Mouse (Mus musculus): Measurements from ENCODE around the gene Ddx54. TPM values are rescaled to one million over a fixed set of nuclear protein-coding genes. Genes with fewer than 3 reads are reported as not detected.

The Ddx54 gene
- polyA plus RNA-seq, 1 experiment from 2014 or later: 29.8 TPM

- Histone ChIP-seq H3K27ac (no peak overlapping the region), H3K36me3 (replicated peaks; ENCODE audit: control insufficient read depth, insufficient read depth) (peaks cover 20% of the 10 kb centered on the region), H3K9me3 (ENCODE audit: control insufficient read depth, low read length) (no peaks in the 10 kb centered on the region), H3K9ac (no peak overlapping the region), H3K27me3 (ENCODE audit: control insufficient read depth, insufficient read depth, low read length) (peaks cover 5% of the 10 kb centered on the region; the same call in 1 of the 2 replicates), H3K4me3 (replicated peaks; ENCODE audit: low read length) (no peak overlapping the region), H3K4me1 (replicated peaks; ENCODE audit: control insufficient read depth, insufficient read depth, low read length) (peaks cover 15% of the 10 kb centered on the region), H3K4me2 (replicated peaks) (no peak overlapping the region)
- WGBS: 26% methylated on average over 2 of the region's 2 CpGs
- ATAC-seq (ENCODE audit: low FRiP score): no peak
- DNase-seq (ENCODE audit: low spot score): no peak
Observed at GRCm38 (mm10) chr5:120677516-120677915, 65.0 kb downstream of the Ddx54 start.

Other genes starting within 250 kb of the Ddx54 start
- 20.4 and 23.1 TPM in 2 replicates for gene Lhx5, start 181.0 kb upstream of the Ddx54 start, polyA plus RNA-seq (2014; fragmentation: Nextera tagmentation; extraction: Ambion mirVana)
- 6.1 and 7.7 TPM in 2 replicates for gene Sdsl, start 139.9 kb upstream of the Ddx54 start, polyA plus RNA-seq (2014; fragmentation: Nextera tagmentation; extraction: Ambion mirVana)
- not detected in 2 replicates for gene Sds, start 136.2 kb upstream of the Ddx54 start, polyA plus RNA-seq (2014; fragmentation: Nextera tagmentation; extraction: Ambion mirVana)
- gene Plbd2, start 109.1 kb upstream of the Ddx54 start, polyA plus RNA-seq (2014; fragmentation: Nextera tagmentation; extraction: Ambion mirVana): 26.8 and 28.8 TPM in 2 replicates
- 1.3 and 1.4 TPM in 2 replicates for gene Slc8b1, start 101.6 kb upstream of the Ddx54 start, polyA plus RNA-seq (2014; fragmentation: Nextera tagmentation; extraction: Ambion mirVana)
- gene Tpcn1, start 24.1 kb upstream of the Ddx54 start, polyA plus RNA-seq (2014; fragmentation: Nextera tagmentation; extraction: Ambion mirVana): 13.4 and 15.7 TPM in 2 replicates
- 1.5 and 1.9 TPM in 2 replicates for gene Iqcd, start 23.7 kb upstream of the Ddx54 start, polyA plus RNA-seq (2014; fragmentation: Nextera tagmentation; extraction: Ambion mirVana)
- 20.1 and 20.6 TPM in 2 replicates for gene Rita1, start 150 bp upstream of the Ddx54 start, polyA plus RNA-seq (2014; fragmentation: Nextera tagmentation; extraction: Ambion mirVana)
- 0.53 and 1.1 TPM in 2 replicates for gene Cfap73, start 21.5 kb downstream of the Ddx54 start, polyA plus RNA-seq (2014; fragmentation: Nextera tagmentation; extraction: Ambion mirVana)
- gene Rasal1, start 36.1 kb downstream of the Ddx54 start, polyA plus RNA-seq (2014; fragmentation: Nextera tagmentation; extraction: Ambion mirVana): 0.31 and 0.74 TPM in 2 replicates
- 53.9 and 64.1 TPM in 2 replicates for gene Dtx1, start 99.2 kb downstream of the Ddx54 start, polyA plus RNA-seq (2014; fragmentation: Nextera tagmentation; extraction: Ambion mirVana)
- 0.16 and 0.32 TPM in 2 replicates for gene Oas2, start 137.1 kb downstream of the Ddx54 start, polyA plus RNA-seq (2014; fragmentation: Nextera tagmentation; extraction: Ambion mirVana)
- gene Oas3, start 164.9 kb downstream of the Ddx54 start, polyA plus RNA-seq (2014; fragmentation: Nextera tagmentation; extraction: Ambion mirVana): 0.46 and 0.95 TPM in 2 replicates
- gene Oas1e, start 182.8 kb downstream of the Ddx54 start, polyA plus RNA-seq (2014; fragmentation: Nextera tagmentation; extraction: Ambion mirVana): 0.24 and 0.35 TPM in 2 replicates
- gene Oas1c, start 199.8 kb downstream of the Ddx54 start, polyA plus RNA-seq (2014; fragmentation: Nextera tagmentation; extraction: Ambion mirVana): 0.40 and 0.64 TPM in 2 replicates
- not detected in 2 replicates for gene Oas1f, start 234.6 kb downstream of the Ddx54 start, polyA plus RNA-seq (2014; fragmentation: Nextera tagmentation; extraction: Ambion mirVana)
- gene Oas1h, start 248.7 kb downstream of the Ddx54 start, polyA plus RNA-seq (2014; fragmentation: Nextera tagmentation; extraction: Ambion mirVana): not detected in 2 replicates